Mouse (Mus musculus) cerebellum, adult 2 months (tissue): Measurements from ENCODE around the gene Elp1. TPM values are rescaled to one million over a fixed set of nuclear protein-coding genes. Genes with fewer than 3 reads are reported as not detected.
A peak's percentile ranks its signal among the peaks of the same experiment; 100 is the strongest.

ENCODE experiments used
- DNase-seq, 2 experiments: peaks; one replicate each; pipeline ENCODE4 v3.0.0; 2021
- H3K27ac ChIP-seq: fragments of 200-500 bp; 2 replicates; pipeline ENCODE4 v1.5.1; 2012; ENCODE audit warnings: low read length, control low read depth, inconsistent platforms; ENCODE audit not compliant: insufficient read depth
- H3K27me3 ChIP-seq: fragments of 200-500 bp; 2 replicates; pipeline ENCODE4 v1.6.1; 2012; ENCODE audit warnings: inconsistent platforms, mild to moderate bottlenecking, low read length, moderate library complexity; ENCODE audit not compliant: control insufficient read depth, insufficient read depth
- H3K4me1 ChIP-seq: fragments of 200-500 bp; 2 replicates; pipeline ENCODE4 v1.6.1; 2011; ENCODE audit warnings: low read length; ENCODE audit not compliant: control insufficient read depth, insufficient read depth
- H3K4me3 ChIP-seq: fragments of 200-500 bp; replicated peaks from 2 replicates; pipeline ENCODE3; 2011; ENCODE audit warnings: mild to moderate bottlenecking, low read depth, low read length, control low read depth; ENCODE audit not compliant: insufficient read depth
- CTCF ChIP-seq: fragments of 200-500 bp; IDR thresholded peaks from 2 replicates; pipeline ENCODE4 v1.5.1; 2011; ENCODE audit warnings: low read depth, mild to moderate bottlenecking, control low read depth, low read length, moderate library complexity, borderline replicate concordance; ENCODE audit not compliant: insufficient read depth
- POLR2A ChIP-seq: fragments of 200-500 bp; IDR thresholded peaks from 2 replicates; pipeline ENCODE4 v1.6.1; 2011; ENCODE audit warnings: low read length, control low read depth, borderline replicate concordance; ENCODE audit not compliant: insufficient read depth
- WGBS: fragments of 180-500 bp; shearing (Covaris S2); methylation state at CpG from one replicate; pipeline ENCODE4 v1.1.7; 2018; 5-methylcytosine and 5-hydroxymethylcytosine counted together
- polyA plus RNA-seq: library from polyadenylated mRNA; depleted of rRNA; stranded (reverse); fragments of >200 nt; gene quantifications from 2 replicates; pipeline ENCODE4 v1.2.3, GENCODE M21; 2012

Gene Elp1
- polyA plus RNA-seq, 1 experiment, result 59.7 TPM

- H3K4me1 ChIP-seq, result no peaks in the 10 kb centered on the region
- no peak for DNase-seq
- H3K4me3 ChIP-seq, result no peak overlapping the region
- no peaks in the 10 kb centered on the region for H3K27me3 ChIP-seq
- no peak overlapping the region for H3K27ac ChIP-seq
- WGBS, result 88% methylated on average over 4 of the region's 4 CpGs
- TF ChIP-seq POLR2A (no peak), CTCF (no peak)
Observed at GRCm38 (mm10) chr4:56742698-56743097, 59.4 kb downstream of the Elp1 start.

DNA sequence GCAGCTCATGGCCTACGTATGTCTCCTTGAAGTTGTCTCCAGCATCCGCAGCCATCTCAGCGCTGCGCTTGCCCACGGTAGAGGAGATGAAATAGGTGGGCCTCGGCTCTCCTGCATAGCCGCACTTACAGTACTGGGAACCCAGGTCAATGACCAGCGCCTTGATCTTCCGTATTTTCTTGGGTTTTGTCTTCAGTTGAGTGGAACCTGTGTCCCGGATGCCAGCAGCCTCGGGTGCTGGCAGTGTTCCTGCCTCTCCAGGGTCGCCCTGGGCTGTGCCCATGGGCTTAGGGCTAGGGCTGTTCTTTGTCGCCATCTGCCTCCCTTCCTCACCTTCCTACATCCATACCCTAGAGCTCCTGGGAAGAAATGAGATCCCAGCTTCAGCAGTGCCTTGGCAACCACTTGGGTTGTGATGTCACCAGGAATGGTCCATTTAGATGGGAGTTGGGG, 61.1 kb downstream of the Elp1 start, which contains the start of gene Actl7b:
TSS of gene Actl7b (minus strand) at position 403 of the 453 bp plus-strand sequence.
- TF ChIP-seq CTCF, result no peak
- TF ChIP-seq POLR2A, result no peak
- Histone ChIP-seq H3K4me1 (no peaks in the 10 kb centered on the region), H3K27me3 (no peaks in the 10 kb centered on the region), H3K27ac (no peak within 1 kb of the TSS), H3K4me3 (no peak within 1 kb of the TSS)
- WGBS, result 85% methylated on average over 13 of the region's 13 CpGs
- no peak for DNase-seq

GRCm38 (mm10) chr4:56740611-56741010, 61.5 kb downstream of the Elp1 start:
- whole genome bisulfite sequencing, result 96% methylated on average over 20 of the region's 20 CpGs
- no peaks in the 10 kb centered on the region for H3K4me1 ChIP-seq
- H3K4me3 ChIP-seq, result no peak overlapping the region
- H3K27me3 ChIP-seq, result no peaks in the 10 kb centered on the region
- no peak for DNase-seq
- no peak overlapping the region for H3K27ac ChIP-seq
- TF ChIP-seq POLR2A (no peak), CTCF (no peak)

DNA sequence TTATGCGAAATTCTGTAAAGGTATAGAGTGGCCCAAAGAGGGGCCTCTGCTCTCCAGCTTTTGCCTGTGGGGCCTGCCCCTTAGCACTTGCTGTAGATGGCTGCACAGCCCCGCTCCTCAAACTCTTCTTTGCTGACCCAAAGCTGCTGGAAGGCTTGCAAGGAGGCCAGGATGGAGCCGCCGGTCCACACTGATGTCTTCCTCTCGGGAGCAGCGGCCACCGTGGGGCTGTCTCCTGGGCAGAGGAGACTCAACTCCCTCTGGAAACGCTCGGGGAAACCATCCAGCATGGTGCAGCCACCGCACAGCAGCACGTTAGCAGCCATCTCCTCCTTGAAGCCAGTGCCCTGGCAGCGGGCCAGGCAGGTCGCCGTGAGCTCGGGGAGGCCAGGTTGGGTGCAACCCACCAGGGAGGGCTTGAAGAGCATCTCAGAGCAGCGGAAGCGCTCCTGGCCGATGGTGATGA, 62.1 kb downstream of the Elp1 start, which contains the start of gene Gm26657:
TSS of gene Gm26657 (plus strand) at position 51 of the 466 bp plus-strand sequence.
- WGBS, result 70% methylated on average over 18 of the region's 18 CpGs
- H3K4me3 ChIP-seq, result no peak within 1 kb of the TSS
- no peak for TF ChIP-seq CTCF
- no peak for TF ChIP-seq POLR2A
- DNase-seq, result no peak
- no peaks in the 10 kb centered on the region for H3K4me1 ChIP-seq
- no peaks in the 10 kb centered on the region for H3K27me3 ChIP-seq
- no peak within 1 kb of the TSS for H3K27ac ChIP-seq

- Histone ChIP-seq H3K27me3 (no peaks in the 10 kb centered on the region), H3K4me3 (no peak overlapping the region), H3K27ac (no peak overlapping the region), H3K4me1 (no peaks in the 10 kb centered on the region)
- no peak for DNase-seq
- WGBS, result 56% methylated on average over 8 of the region's 8 CpGs
- TF ChIP-seq POLR2A, result no peak
- no peak for TF ChIP-seq CTCF
Observed at GRCm38 (mm10) chr4:56725839-56726238, 76.3 kb downstream of the Elp1 start.

DNA sequence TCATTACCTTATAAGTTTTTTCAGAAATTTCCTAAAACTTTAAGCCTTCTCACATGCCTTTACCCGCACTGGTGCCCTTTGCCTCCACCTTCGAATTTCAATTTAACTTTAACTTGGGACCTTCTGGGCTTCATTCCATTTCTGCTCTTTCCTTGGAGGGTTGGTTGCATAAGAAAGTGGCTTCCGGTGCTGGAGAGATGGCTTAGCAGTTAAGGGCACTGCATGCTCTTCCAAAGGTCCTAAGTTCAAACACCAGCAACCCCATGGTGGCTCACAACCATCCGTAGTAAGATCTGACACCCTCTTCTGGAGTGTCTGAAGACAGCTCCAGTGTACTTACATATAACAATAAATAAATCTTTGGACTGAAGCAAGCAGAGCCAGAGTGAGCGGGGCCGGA, 78.9 kb downstream of the Elp1 start:
- no peak for TF ChIP-seq CTCF
- TF ChIP-seq POLR2A, result no peak
- Histone ChIP-seq H3K4me1 (no peaks in the 10 kb centered on the region), H3K27ac (no peak overlapping the region), H3K4me3 (no peak overlapping the region), H3K27me3 (no peaks in the 10 kb centered on the region)
- WGBS, result 91% methylated on average over 6 of the region's 6 CpGs
- no peak for DNase-seq

DNA sequence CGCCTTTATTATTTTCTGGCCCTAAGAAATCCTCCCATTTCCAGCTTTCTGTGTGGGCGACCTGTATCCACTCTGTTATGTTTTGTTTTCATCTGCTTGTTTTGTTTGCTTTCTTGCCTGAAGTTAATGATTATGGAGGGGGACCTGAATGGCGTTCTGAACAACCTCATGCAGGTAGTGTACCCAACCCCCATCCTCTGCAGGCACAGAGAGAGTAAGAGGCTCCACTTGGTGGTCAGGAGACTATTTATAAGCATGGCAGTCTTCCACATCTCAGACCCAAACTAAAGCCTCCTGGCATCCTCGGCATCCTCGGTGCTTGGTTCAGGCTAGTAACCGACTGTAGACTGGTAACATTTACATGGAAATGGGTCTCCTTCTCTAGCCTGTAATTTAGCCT, 79.8 kb downstream of the Elp1 start:
- H3K4me3 ChIP-seq, result no peak overlapping the region
- H3K27ac ChIP-seq, result no peak overlapping the region
- no peaks in the 10 kb centered on the region for H3K4me1 ChIP-seq
- WGBS, result 67% methylated on average over 6 of the region's 6 CpGs
- H3K27me3 ChIP-seq, result no peaks in the 10 kb centered on the region; the same call in 1 of the 2 replicates
- no peak for DNase-seq
- TF ChIP-seq POLR2A (no peak), CTCF (no peak)

DNA sequence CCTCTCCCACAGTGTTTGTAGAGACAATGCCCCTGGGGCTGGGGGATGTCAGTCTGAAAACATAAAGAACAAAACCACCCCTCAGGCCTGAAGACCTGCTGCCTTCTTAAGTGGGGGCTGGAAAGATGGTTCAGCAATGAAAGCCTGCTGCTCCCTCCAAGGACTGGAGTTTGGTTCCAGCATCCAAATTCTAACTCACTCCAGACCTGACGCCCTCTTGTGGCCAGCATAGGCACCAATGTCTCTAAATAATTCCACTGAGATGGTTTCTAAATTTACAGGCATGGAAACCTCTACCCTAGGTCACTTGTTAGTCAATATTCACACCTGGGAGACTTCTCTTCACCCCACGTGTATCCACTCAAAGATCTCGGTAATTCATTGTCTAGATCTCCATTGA, 80.7 kb downstream of the Elp1 start:
- no peak overlapping the region for H3K27ac ChIP-seq
- H3K27me3 ChIP-seq, result no peaks in the 10 kb centered on the region; the same call in 1 of the 2 replicates
- H3K4me3 ChIP-seq, result no peak overlapping the region
- no peak for DNase-seq
- peak; percentile 39; the same call in 1 of the 2 replicates for TF ChIP-seq CTCF
- no peak for TF ChIP-seq POLR2A
- no peaks in the 10 kb centered on the region for H3K4me1 ChIP-seq
- WGBS, result 36% methylated on average over 3 of the region's 3 CpGs

- no peaks in the 10 kb centered on the region for H3K4me1 ChIP-seq
- 85% methylated on average over 9 of the region's 9 CpGs for WGBS
- no peak overlapping the region for H3K27ac ChIP-seq
- TF ChIP-seq CTCF (no peak), POLR2A (no peak)
- no peaks in the 10 kb centered on the region; the same call in 1 of the 2 replicates for H3K27me3 ChIP-seq
- H3K4me3 ChIP-seq, result no peak overlapping the region
- no peak for DNase-seq
Observed at GRCm38 (mm10) chr4:56720403-56720802, 81.7 kb downstream of the Elp1 start.
